Mouse (Mus musculus) stomach, embryonic 16.5 days (tissue): ENCODE data around the gene Fkbpl. TPM values are rescaled to one million over a fixed set of nuclear protein-coding genes. Genes with fewer than 3 reads are reported as not detected.

Experiments
- ATAC-seq: fragments of 200-750 bp; cut with Nextera tagmentation; 2 replicates; pipeline ENCODE4 v1.8.0; 2017; ENCODE audit warnings: moderate number of reproducible peaks, moderate TSS enrichment; ENCODE audit not compliant: insufficient read depth, low FRiP score
- H3K27ac ChIP-seq: fragments of 300-500 bp; sonication (generic); 2 replicates; pipeline ENCODE4 v1.5.1; 2014; ENCODE audit warnings: low read length
- H3K27me3 ChIP-seq: fragments of 300-500 bp; sonication (generic); 2 replicates; pipeline ENCODE4 v1.6.1; 2014; ENCODE audit warnings: low read length, control low read depth, mixed read lengths; ENCODE audit not compliant: control insufficient read depth, insufficient read depth
- H3K36me3 ChIP-seq: fragments of 300-500 bp; sonication (generic); 2 replicates; pipeline ENCODE4 v1.6.1; 2014; ENCODE audit warnings: low read length; ENCODE audit not compliant: control insufficient read depth, insufficient read depth
- H3K4me1 ChIP-seq: fragments of 300-500 bp; sonication (generic); 2 replicates; pipeline ENCODE4 v1.6.1; 2014; ENCODE audit warnings: low read length, control low read depth, mixed read lengths; ENCODE audit not compliant: control insufficient read depth, insufficient read depth
- H3K4me2 ChIP-seq: fragments of 300-500 bp; sonication (generic); 2 replicates; pipeline ENCODE4 v1.6.1; 2014; ENCODE audit warnings: low read depth, low read length, mixed read lengths
- H3K4me3 ChIP-seq: fragments of 300-500 bp; sonication (generic); replicated peaks from 2 replicates; pipeline ENCODE4 v1.5.1; 2014; ENCODE audit warnings: mild to moderate bottlenecking, low read length
- H3K9ac ChIP-seq: fragments of 300-500 bp; sonication (generic); 2 replicates; pipeline ENCODE4 v1.6.1; 2014; ENCODE audit warnings: low read length
- H3K9me3 ChIP-seq: fragments of 300-500 bp; sonication (generic); replicated peaks from 2 replicates; pipeline ENCODE4 v1.6.1; 2016; ENCODE audit warnings: low read length, control low read depth; ENCODE audit not compliant: control insufficient read depth
- WGBS: fragments of 180-500 bp; shearing (Covaris S2); extraction: QIAGEN DNeasy Blood & Tissue Kit; methylation state at CpG from one replicate; pipeline ENCODE4 v1.1.7; 2014; 5-methylcytosine and 5-hydroxymethylcytosine counted together
- polyA plus RNA-seq: library from polyadenylated mRNA; unstranded; fragments of >200 nt; fragmentation: Nextera tagmentation; extraction: Ambion mirVana; gene quantifications from 2 replicates; pipeline ENCODE4 v1.2.1, GENCODE M21; 2015

Fkbpl gene
- polyA plus RNA-seq, 1 experiment from 2014 or later, result 14.4 TPM

DNA sequence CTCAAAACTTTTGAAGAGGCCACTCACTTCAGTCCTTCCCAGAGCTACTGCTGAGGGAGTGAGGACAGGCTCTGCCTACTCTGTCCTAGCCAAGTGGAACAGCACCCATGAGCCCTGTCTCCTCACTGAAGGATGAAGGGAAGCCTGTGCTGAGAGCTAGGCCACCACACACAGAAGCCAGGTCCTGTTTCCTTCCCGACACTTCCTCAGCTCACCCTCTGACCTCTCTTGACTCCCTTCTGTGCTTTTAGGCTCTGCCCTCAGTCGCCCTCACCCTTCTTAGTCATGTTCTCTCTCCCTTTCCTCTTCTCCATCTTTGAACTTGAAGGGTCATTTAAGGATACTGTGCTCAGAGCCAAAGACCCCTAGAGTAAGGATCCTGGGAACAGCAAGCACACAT lies 12.7 kb downstream of the Fkbpl start:
- Histone ChIP-seq H3K4me1 (peaks cover 49% of the 10 kb centered on the region), H3K4me2 (no peak overlapping the region), H3K4me3 (no peak overlapping the region), H3K9ac (no peak overlapping the region), H3K9me3 (no peaks in the 10 kb centered on the region), H3K36me3 (peaks cover 5% of the 10 kb centered on the region; the same call in 1 of the 2 replicates), H3K27ac (peak overlapping the region; percentile 90; the same call in 1 of the 2 replicates), H3K27me3 (no peaks in the 10 kb centered on the region)
- 47% methylated on average over 2 of the region's 2 CpGs for WGBS
- ATAC-seq, result no peak

GRCm38 (mm10) chr17:34658145-34658544 lies 13.6 kb downstream of the Fkbpl start:
- Histone ChIP-seq H3K27me3 (no peaks in the 10 kb centered on the region), H3K9ac (no peak overlapping the region), H3K4me1 (peaks cover 49% of the 10 kb centered on the region), H3K36me3 (peaks cover 5% of the 10 kb centered on the region; the same call in 1 of the 2 replicates), H3K4me2 (no peak overlapping the region), H3K27ac (no peak overlapping the region), H3K9me3 (no peaks in the 10 kb centered on the region), H3K4me3 (no peak overlapping the region)
- no peak for ATAC-seq
- 71% methylated on average over 2 of the region's 2 CpGs for WGBS

DNA sequence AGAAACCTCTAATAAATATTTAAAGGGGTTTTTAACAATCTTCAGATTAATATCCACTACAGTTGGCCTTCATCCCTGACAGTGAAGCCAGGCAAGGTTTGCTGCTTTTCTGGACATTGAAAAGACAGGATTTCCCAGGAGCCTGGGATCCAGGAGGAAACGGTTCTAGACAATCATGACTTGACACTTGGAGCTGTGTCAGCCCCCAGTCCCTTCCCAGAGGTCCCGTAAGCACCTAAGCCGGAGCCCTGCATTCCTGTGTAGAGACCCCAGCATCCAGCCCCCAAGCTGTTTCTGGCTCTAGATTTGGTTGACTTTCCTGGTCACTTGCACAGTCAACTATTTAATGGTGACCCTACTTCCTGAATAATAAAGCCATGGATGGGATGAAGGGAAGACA lies 14.0 kb downstream of the Fkbpl start:
- Histone ChIP-seq H3K4me2 (no peak overlapping the region), H3K27ac (no peak overlapping the region), H3K4me3 (no peak overlapping the region), H3K36me3 (peaks cover 3% of the 10 kb centered on the region; the same call in 1 of the 2 replicates), H3K4me1 (peaks cover 49% of the 10 kb centered on the region), H3K9ac (no peak overlapping the region), H3K9me3 (no peaks in the 10 kb centered on the region), H3K27me3 (no peaks in the 10 kb centered on the region)
- WGBS, result 79% methylated on average over 3 of the region's 3 CpGs
- no peak for ATAC-seq

DNA sequence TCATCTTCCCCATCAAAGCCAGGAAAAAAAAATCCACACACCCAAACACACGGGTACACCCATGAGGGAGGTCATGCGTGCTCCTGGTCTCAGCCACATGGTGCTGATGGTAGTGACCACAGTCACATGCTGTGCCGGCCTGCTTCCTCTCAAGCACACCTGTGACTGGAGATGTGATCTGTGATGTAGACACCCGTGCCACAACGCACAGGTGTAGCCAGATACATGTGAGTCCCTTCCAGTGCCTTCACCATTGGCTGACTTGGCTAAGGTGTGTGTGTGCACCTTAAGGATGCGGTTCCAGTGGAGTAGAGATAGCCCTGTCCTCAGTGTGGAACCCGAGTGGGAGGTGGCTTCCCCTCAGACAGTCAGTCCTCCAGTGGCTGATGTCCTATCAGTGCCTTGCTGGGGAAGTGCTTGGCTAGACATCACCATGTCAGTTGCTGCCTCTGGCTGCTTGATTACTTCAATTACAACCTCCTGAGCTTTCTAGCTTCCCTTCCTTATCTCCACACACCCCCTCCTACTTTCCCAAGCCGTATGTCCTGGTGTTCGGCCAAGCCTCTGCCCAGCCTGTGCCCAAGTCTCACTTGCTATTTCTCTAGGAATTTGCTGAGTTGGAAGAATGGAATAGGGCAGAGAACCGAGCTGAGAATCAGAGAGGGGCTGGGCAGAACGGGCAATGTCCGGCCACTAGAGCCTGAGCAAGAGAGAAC lies 14.8 kb downstream of the Fkbpl start:
- no peak for ATAC-seq
- Histone ChIP-seq H3K27ac (no peak overlapping the region), H3K4me3 (no peak overlapping the region), H3K9me3 (no peaks in the 10 kb centered on the region), H3K27me3 (no peaks in the 10 kb centered on the region), H3K4me1 (peaks cover 46% of the 10 kb centered on the region), H3K9ac (no peak overlapping the region), H3K4me2 (no peak overlapping the region), H3K36me3 (no peaks in the 10 kb centered on the region)
- 60% methylated on average over 12 of the region's 12 CpGs for WGBS

- H3K4me1 ChIP-seq, result peaks cover 42% of the 10 kb centered on the region
- no peak overlapping the region for H3K27ac ChIP-seq
- no peak for ATAC-seq
- no peak overlapping the region for H3K9ac ChIP-seq
- no peaks in the 10 kb centered on the region for H3K9me3 ChIP-seq
- H3K4me2 ChIP-seq, result no peak overlapping the region
- no peaks in the 10 kb centered on the region for H3K36me3 ChIP-seq
- H3K27me3 ChIP-seq, result no peaks in the 10 kb centered on the region
- WGBS, result 56% methylated on average over 3 of the region's 3 CpGs
- no peak overlapping the region for H3K4me3 ChIP-seq
These were observed 15.3 kb downstream of the Fkbpl start for GRCm38 (mm10) chr17:34659897-34660214.

- peaks cover 37% of the 10 kb centered on the region for H3K4me1 ChIP-seq
- no peaks in the 10 kb centered on the region for H3K9me3 ChIP-seq
- peak overlapping the region; percentile 66 for H3K27ac ChIP-seq
- H3K4me2 ChIP-seq, result peak overlapping the region; percentile 48
- peak overlapping the region; percentile 59 for H3K9ac ChIP-seq
- H3K36me3 ChIP-seq, result no peaks in the 10 kb centered on the region
- 24% methylated on average over 11 of the region's 11 CpGs for WGBS
- ATAC-seq, result no peak
- no peaks in the 10 kb centered on the region for H3K27me3 ChIP-seq
- H3K4me3 ChIP-seq, result peak overlapping the region; percentile 27
These were observed 15.8 kb downstream of the Fkbpl start for GRCm38 (mm10) chr17:34660259-34660820.

DNA sequence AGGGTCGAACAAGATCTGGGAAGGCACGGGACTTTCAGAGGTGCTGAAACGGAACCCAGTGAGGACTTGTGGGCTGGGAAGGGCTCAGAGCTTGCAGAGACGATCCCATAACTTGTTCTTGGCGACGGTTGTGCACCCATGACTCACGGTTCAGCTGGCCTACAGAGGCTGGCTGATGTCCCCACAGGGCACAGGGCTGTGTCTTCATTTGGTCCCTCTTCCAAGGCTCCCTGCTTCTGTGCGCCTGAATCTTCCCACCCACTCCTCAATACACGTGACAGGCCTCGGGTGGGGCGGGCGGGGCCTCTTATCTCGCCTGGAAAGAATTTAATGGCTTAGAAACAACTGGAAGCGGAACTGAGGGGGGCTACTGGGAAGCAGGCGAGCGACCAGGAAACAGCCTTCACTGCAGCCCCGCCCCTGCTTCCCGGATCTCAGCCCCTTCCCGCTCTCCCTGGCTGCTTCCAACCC lies 16.6 kb downstream of the Fkbpl start:
- Histone ChIP-seq H3K36me3 (no peaks in the 10 kb centered on the region), H3K27ac (peak overlapping the region; percentile 66), H3K9me3 (no peaks in the 10 kb centered on the region), H3K4me3 (peak overlapping the region; percentile 27), H3K4me1 (peaks cover 30% of the 10 kb centered on the region), H3K9ac (peak overlapping the region; percentile 59), H3K4me2 (peak overlapping the region; percentile 48), H3K27me3 (no peaks in the 10 kb centered on the region)
- peak; percentile 38; the same call in 1 of the 2 replicates for ATAC-seq
- WGBS, result 2% methylated on average over 19 of the region's 19 CpGs

DNA sequence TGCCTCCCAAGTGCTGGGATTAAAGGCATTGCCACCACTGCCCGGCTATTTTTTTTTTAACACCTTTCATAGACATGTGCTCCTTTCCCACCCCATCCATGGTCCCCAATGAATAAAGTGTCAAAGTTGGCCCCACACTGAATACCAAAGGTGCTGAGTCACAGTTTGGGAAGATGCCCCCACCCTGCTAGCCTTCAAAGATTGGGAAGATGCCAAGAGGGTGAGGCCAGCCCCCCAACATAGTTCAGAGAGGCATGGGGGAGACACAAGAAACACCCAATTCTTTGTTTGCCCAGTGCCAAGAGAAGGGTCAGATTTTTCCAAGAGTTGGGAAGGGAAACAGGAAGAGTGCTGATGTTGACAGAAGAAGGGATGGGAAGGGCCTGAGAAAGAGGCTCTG lies 17.9 kb downstream of the Fkbpl start:
- no peak overlapping the region for H3K9ac ChIP-seq
- H3K36me3 ChIP-seq, result no peaks in the 10 kb centered on the region
- no peak overlapping the region for H3K4me3 ChIP-seq
- H3K4me2 ChIP-seq, result no peak overlapping the region
- ATAC-seq, result no peak
- H3K9me3 ChIP-seq, result no peaks in the 10 kb centered on the region
- peaks cover 21% of the 10 kb centered on the region for H3K4me1 ChIP-seq
- no peak overlapping the region for H3K27ac ChIP-seq
- no peaks in the 10 kb centered on the region for H3K27me3 ChIP-seq
- WGBS, result 86% methylated on average over 1 of the region's 1 CpGs

GRCm38 (mm10) chr17:34662978-34663377 lies 18.4 kb downstream of the Fkbpl start:
- Histone ChIP-seq H3K9me3 (no peaks in the 10 kb centered on the region), H3K36me3 (no peaks in the 10 kb centered on the region), H3K27me3 (no peaks in the 10 kb centered on the region), H3K4me2 (no peak overlapping the region), H3K27ac (no peak overlapping the region), H3K9ac (no peak overlapping the region), H3K4me1 (peaks cover 21% of the 10 kb centered on the region), H3K4me3 (no peak overlapping the region)
- 87% methylated on average over 8 of the region's 8 CpGs for WGBS
- ATAC-seq, result no peak
